Mouse (Mus musculus): ENCODE results near the gene Clec18a. TPM values are rescaled to one million over a fixed set of nuclear protein-coding genes. Genes with fewer than 3 reads are reported as not detected.
"Not testable (repeated sequence)": the region's sequence is repeated elsewhere in the genome, so short reads cannot be mapped to it uniquely, and the experiment has no call there.

Clec18a gene
- polyA plus RNA-seq (2015; fragmentation: Nextera tagmentation; extraction: Ambion mirVana): not detected in 2 replicates

GRCm38 (mm10) chr8:111092326-111092725 lies at the start of gene Clec18a:
Clec18a (minus strand) TSS chr8:111092426.
- H3K36me3 ChIP-seq; H3K27me3 ChIP-seq; H3K27ac ChIP-seq; H3K4me2 ChIP-seq; H3K4me3 ChIP-seq; H3K9ac ChIP-seq; ATAC-seq (replicated peaks; ENCODE audit: insufficient number of reproducible peaks, insufficient read depth, low FRiP score, low read depth); H3K9me3 ChIP-seq (replicated peaks): not testable (repeated sequence)
- 87% methylated on average over 5 of the region's 6 CpGs for WGBS
- H3K4me1 ChIP-seq (replicated peaks): peaks cover 16% of the 10 kb centered on the region

GRCm38 (mm10) chr8:111130756-111131155 lies 38.5 kb upstream of the Clec18a start:
- no peak overlapping the region for H3K9ac ChIP-seq
- no peak overlapping the region for H3K4me2 ChIP-seq
- H3K9me3 ChIP-seq (replicated peaks): no peaks in the 10 kb centered on the region
- 84% methylated on average over 2 of the region's 2 CpGs for WGBS
- peaks cover 69% of the 10 kb centered on the region for H3K36me3 ChIP-seq
- H3K4me3 ChIP-seq: no peak overlapping the region
- H3K27me3 ChIP-seq: no peaks in the 10 kb centered on the region
- no peak overlapping the region for H3K27ac ChIP-seq
- ATAC-seq (replicated peaks; ENCODE audit: insufficient number of reproducible peaks, insufficient read depth, low FRiP score, low read depth): no peak
- no peaks in the 10 kb centered on the region for H3K4me1 ChIP-seq (replicated peaks)

- peaks cover 90% of the 10 kb centered on the region for H3K36me3 ChIP-seq
- H3K27ac ChIP-seq: no peak overlapping the region
- WGBS: 93% methylated on average over 3 of the region's 3 CpGs
- no peaks in the 10 kb centered on the region for H3K9me3 ChIP-seq (replicated peaks)
- H3K27me3 ChIP-seq: no peaks in the 10 kb centered on the region
- H3K4me1 ChIP-seq (replicated peaks): no peaks in the 10 kb centered on the region
- no peak overlapping the region for H3K4me2 ChIP-seq
- no peak overlapping the region for H3K4me3 ChIP-seq
- ATAC-seq (replicated peaks; ENCODE audit: insufficient number of reproducible peaks, insufficient read depth, low FRiP score, low read depth): no peak
- H3K9ac ChIP-seq: no peak overlapping the region
These were observed 27.3 kb upstream of the Clec18a start for GRCm38 (mm10) chr8:111119481-111119880.

- Histone ChIP-seq H3K4me3 (no peak overlapping the region), H3K27me3 (no peaks in the 10 kb centered on the region), H3K4me2 (no peak overlapping the region), H3K9me3 (replicated peaks) (no peaks in the 10 kb centered on the region), H3K27ac (no peak overlapping the region), H3K4me1 (replicated peaks) (no peaks in the 10 kb centered on the region), H3K9ac (no peak overlapping the region), H3K36me3 (peaks cover 72% of the 10 kb centered on the region)
- ATAC-seq (replicated peaks; ENCODE audit: insufficient number of reproducible peaks, insufficient read depth, low FRiP score, low read depth): no peak
- WGBS: 92% methylated on average over 5 of the region's 5 CpGs
These were observed 22.7 kb upstream of the Clec18a start for GRCm38 (mm10) chr8:111114891-111115290.

GRCm38 (mm10) chr8:111094719-111095302 lies 2.6 kb upstream of the Clec18a start:
- Histone ChIP-seq H3K4me1 (replicated peaks) (peaks cover 16% of the 10 kb centered on the region), H3K4me3 (peak overlapping the region; percentile 74), H3K4me2 (peak overlapping the region; percentile 96), H3K9ac (peak overlapping the region; percentile 65), H3K27ac (peak overlapping the region; percentile 65)
- ATAC-seq (replicated peaks; ENCODE audit: insufficient number of reproducible peaks, insufficient read depth, low FRiP score, low read depth): peak; percentile 59; the same call in 1 of the 2 replicates
- WGBS: under 1% methylated on average over 63 of the region's 69 CpGs
- H3K36me3 ChIP-seq; H3K27me3 ChIP-seq; H3K9me3 ChIP-seq (replicated peaks): not testable (repeated sequence)

GRCm38 (mm10) chr8:111093865-111094718 lies 1.9 kb upstream of the Clec18a start, which contains the start of gene Pdpr:
Pdpr (plus strand) TSS chr8:111094630.
- H3K27ac ChIP-seq: peak within 1 kb of the TSS; percentile 78
- peak within 1 kb of the TSS; percentile 96 for H3K4me2 ChIP-seq
- peaks cover 16% of the 10 kb centered on the region for H3K4me1 ChIP-seq (replicated peaks)
- 6% methylated on average over 67 of the region's 72 CpGs for WGBS
- no peaks in the 10 kb centered on the region for H3K9me3 ChIP-seq (replicated peaks)
- H3K27me3 ChIP-seq: no peaks in the 10 kb centered on the region
- H3K4me3 ChIP-seq: peak within 1 kb of the TSS; percentile 74
- no peaks in the 10 kb centered on the region for H3K36me3 ChIP-seq
- ATAC-seq (replicated peaks; ENCODE audit: insufficient number of reproducible peaks, insufficient read depth, low FRiP score, low read depth): peak; percentile 90
- H3K9ac ChIP-seq: peak within 1 kb of the TSS; percentile 75

GRCm38 (mm10) chr8:111091706-111092105 lies 520 bp downstream of the Clec18a start:
- no peak for ATAC-seq (replicated peaks; ENCODE audit: insufficient number of reproducible peaks, insufficient read depth, low FRiP score, low read depth)
- Histone ChIP-seq H3K27me3 (no peaks in the 10 kb centered on the region), H3K27ac (no peak overlapping the region), H3K9ac (no peak overlapping the region), H3K36me3 (no peaks in the 10 kb centered on the region), H3K4me2 (no peak overlapping the region), H3K4me1 (replicated peaks) (peaks cover 16% of the 10 kb centered on the region), H3K4me3 (no peak overlapping the region), H3K9me3 (replicated peaks) (no peaks in the 10 kb centered on the region)
- WGBS: 56% methylated on average over 7 of the region's 7 CpGs

- Histone ChIP-seq H3K27me3 (no peaks in the 10 kb centered on the region), H3K4me3 (no peak overlapping the region), H3K4me1 (replicated peaks) (peaks cover 6% of the 10 kb centered on the region), H3K9ac (no peak overlapping the region), H3K4me2 (no peak overlapping the region), H3K9me3 (replicated peaks) (no peaks in the 10 kb centered on the region), H3K27ac (no peak overlapping the region), H3K36me3 (no peaks in the 10 kb centered on the region)
- ATAC-seq (replicated peaks; ENCODE audit: insufficient number of reproducible peaks, insufficient read depth, low FRiP score, low read depth): no peak
- 4% methylated on average over 2 of the region's 2 CpGs for WGBS
These were observed 2.1 kb downstream of the Clec18a start for GRCm38 (mm10) chr8:111090126-111090525.

- not testable (repeated sequence) for H3K36me3 ChIP-seq; H3K9ac ChIP-seq; ATAC-seq (replicated peaks; ENCODE audit: insufficient number of reproducible peaks, insufficient read depth, low FRiP score, low read depth); H3K27me3 ChIP-seq; H3K27ac ChIP-seq; H3K4me3 ChIP-seq; H3K9me3 ChIP-seq (replicated peaks); H3K4me2 ChIP-seq; H3K4me1 ChIP-seq (replicated peaks)
- 85% methylated on average over 5 of the region's 5 CpGs for WGBS
These were observed 8.3 kb downstream of the Clec18a start for GRCm38 (mm10) chr8:111083936-111084335.

- WGBS: 65% methylated on average over 12 of the region's 12 CpGs
- Histone ChIP-seq H3K36me3 (no peaks in the 10 kb centered on the region), H3K9ac (no peak overlapping the region), H3K27ac (no peak overlapping the region), H3K27me3 (no peaks in the 10 kb centered on the region), H3K4me2 (no peak overlapping the region), H3K4me3 (no peak overlapping the region), H3K9me3 (replicated peaks) (no peaks in the 10 kb centered on the region), H3K4me1 (replicated peaks) (no peaks in the 10 kb centered on the region)
- ATAC-seq (replicated peaks; ENCODE audit: insufficient number of reproducible peaks, insufficient read depth, low FRiP score, low read depth): no peak
These were observed 10.5 kb downstream of the Clec18a start for GRCm38 (mm10) chr8:111081580-111082258.

- Histone ChIP-seq H3K27ac (no peak overlapping the region), H3K27me3 (no peaks in the 10 kb centered on the region), H3K36me3 (no peaks in the 10 kb centered on the region), H3K9me3 (replicated peaks) (no peaks in the 10 kb centered on the region), H3K4me2 (no peak overlapping the region), H3K4me1 (replicated peaks) (no peaks in the 10 kb centered on the region), H3K4me3 (no peak overlapping the region), H3K9ac (no peak overlapping the region)
- WGBS: 26% methylated on average over 6 of the region's 6 CpGs
- no peak for ATAC-seq (replicated peaks; ENCODE audit: insufficient number of reproducible peaks, insufficient read depth, low FRiP score, low read depth)
These were observed 12.4 kb downstream of the Clec18a start for GRCm38 (mm10) chr8:111079861-111080271.

All from heart, embryonic 15.5 days (tissue).